Mouse (Mus musculus): ENCODE measurements around the gene Sntb2. TPM values are rescaled to one million over a fixed set of nuclear protein-coding genes. Genes with fewer than 3 reads are reported as not detected.

The Sntb2 gene
- total and polyA plus RNA-seq, 3 experiments = 3.6 to 3.8 TPM; not detected in 1

DNA sequence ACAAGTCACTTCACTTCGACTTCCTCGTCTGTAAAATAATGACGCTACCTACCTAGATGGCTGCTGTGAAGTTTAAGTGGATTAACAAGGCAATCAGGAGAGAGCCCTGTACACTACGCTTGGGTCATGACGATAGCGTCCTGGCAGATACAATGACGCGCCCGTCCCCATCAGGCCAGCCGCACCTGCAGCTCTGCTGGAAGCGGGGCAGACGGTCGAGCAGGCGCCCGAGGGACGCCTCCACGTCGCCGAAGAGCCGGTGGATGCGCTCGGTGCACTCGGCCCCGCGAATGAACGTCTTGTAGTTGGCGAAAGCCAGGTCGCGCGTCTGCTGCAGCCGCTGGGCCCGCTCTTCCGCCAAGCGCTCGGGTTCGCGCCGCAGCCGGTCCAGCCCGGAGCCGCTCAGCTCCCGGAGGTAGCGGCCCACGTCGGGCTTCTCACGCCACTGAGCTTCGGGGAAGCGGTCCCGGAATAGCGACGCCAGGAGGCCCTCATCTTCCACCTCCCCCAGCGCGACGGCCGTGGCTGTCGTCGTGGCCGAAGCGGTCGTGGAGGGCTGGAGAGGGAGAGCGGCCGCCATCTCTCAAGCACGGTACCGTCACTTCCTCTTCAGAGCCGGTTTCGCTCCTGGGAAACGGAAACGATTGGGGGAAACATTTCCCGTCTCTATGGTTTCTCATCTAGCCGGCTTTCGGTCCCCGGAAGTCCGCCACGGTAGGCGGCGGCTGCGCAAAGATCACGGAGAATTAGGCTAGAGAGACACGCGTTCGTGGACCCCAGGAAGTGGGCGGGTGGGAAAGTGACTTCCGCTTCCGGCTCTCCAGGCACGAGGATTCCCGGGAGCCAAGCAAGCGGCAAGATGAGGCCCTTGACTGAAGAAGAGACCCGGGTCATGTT, 120.8 kb downstream of the Sntb2 start, which contains the start of the genes Cog8 and Nip7:
Cog8 (minus strand) TSS at position 614 of the 897 bp plus-strand sequence.
Nip7 (plus strand) TSS at position 802 of the 897 bp plus-strand sequence.
- Histone ChIP-seq H3K36me3 (ENCODE audit: control insufficient read depth in 1 of 2, insufficient read depth in 2 of 2, low read length in 2 of 2) (peaks cover 3 to 27% of the 10 kb centered on the region in 2 experiments), H3K4me1 (ENCODE audit: control insufficient read depth in 1 of 2, insufficient read depth in 2 of 2, low read length in 2 of 2) (peaks cover 0 to 17% of the 10 kb centered on the region in 2 experiments; a peak in 2 of 4 replicates), H3K27ac (ENCODE audit: control insufficient read depth, low read depth, low read length) (peak within 1 kb of the TSS; percentile 75), H3K9me3 (replicated peaks; ENCODE audit: insufficient read depth, low read length) (no peaks in the 10 kb centered on the region), H3K79me2 (ENCODE audit: control insufficient read depth, insufficient read depth, low read length, poor library complexity) (peaks cover 48% of the 10 kb centered on the region), H3K4me3 (ENCODE audit: control insufficient read depth in 1 of 2, insufficient read depth in 1 of 2, low read depth in 2 of 2, low read length in 2 of 2) (peak within 1 kb of the TSS; percentile 82 to 92), H3K27me3 (ENCODE audit: control insufficient read depth in 1 of 2, insufficient read depth in 2 of 2, low read length in 2 of 2) (no peaks in the 10 kb centered on the region), H3K9ac (ENCODE audit: control insufficient read depth, low read depth, low read length, poor library complexity, severe bottlenecking) (peak within 1 kb of the TSS; percentile 97)
- DNase-seq (ENCODE audit: low read depth, low spot score) = peak; percentile 99
- no peak for TF ChIP-seq USF2 (IDR thresholded peaks at IDR 0.05; ENCODE audit: borderline replicate concordance in 1 of 2, insufficient read depth in 1 of 2, low read depth in 1 of 2, low read length in 2 of 2)
- TF ChIP-seq MAX (IDR thresholded peaks at IDR 0.05; ENCODE audit: low read length) = peak; percentile 92
- no peak for TF ChIP-seq MYB (IDR thresholded peaks at IDR 0.05; ENCODE audit: low read depth, low read length)
- TF ChIP-seq MEF2A (IDR thresholded peaks at IDR 0.05; ENCODE audit: extremely low read depth, insufficient replicate concordance, low read depth, low read length, poor library complexity, severe bottlenecking) = no peak
- peak; percentile 91 for TF ChIP-seq NELFE (IDR thresholded peaks at IDR 0.05; ENCODE audit: low read depth, low read length)
- TF ChIP-seq MXI1 (IDR thresholded peaks at IDR 0.05; ENCODE audit: low read depth, low read length) = peak; percentile 98
- TF ChIP-seq POLR2A (IDR thresholded peaks at IDR 0.05; ENCODE audit: control insufficient read depth in 1 of 2, insufficient read depth in 1 of 2, low read depth in 1 of 2, low read length in 2 of 2, poor library complexity in 1 of 2) = peak; percentile 84 to 88; a peak in 3 of 4 replicates
- 0 out of 6 replicates have a peak, but pooled peaks of 1 of the 3 experiments have one; percentile 1 for TF ChIP-seq CTCF (IDR thresholded peaks at IDR 0.05 in 2 of 3, conservative IDR thresholded peaks at IDR 0.05 in 1 of 3; ENCODE audit: control insufficient read depth in 1 of 3, insufficient read depth in 1 of 3, low read depth in 2 of 3, low read length in 3 of 3, poor library complexity in 1 of 3, severe bottlenecking in 1 of 3)
- peak; percentile 85 for TF ChIP-seq TBP (IDR thresholded peaks at IDR 0.05; ENCODE audit: low read depth, low read length)
- TF ChIP-seq POLR2AphosphoS2 (IDR thresholded peaks at IDR 0.05; ENCODE audit: low read length) = peak; percentile 91; the same call in 1 of the 2 replicates
- TF ChIP-seq MAZ (IDR thresholded peaks at IDR 0.05; ENCODE audit: low read depth, low read length) = peak; percentile 61; the same call in 1 of the 2 replicates
- TF ChIP-seq ELF1 (IDR thresholded peaks at IDR 0.05; ENCODE audit: low read depth, low read length) = peak; percentile 99
- 0 out of 2 replicates have a peak, but pooled peaks have one; percentile 33 for TF ChIP-seq BHLHE40 (IDR thresholded peaks at IDR 0.05; ENCODE audit: borderline replicate concordance, low read depth, low read length)
- TF ChIP-seq MYC (IDR thresholded peaks at IDR 0.05; ENCODE audit: low read depth, low read length) = peak; percentile 97
- TF ChIP-seq SIN3A (IDR thresholded peaks at IDR 0.05; ENCODE audit: low read length) = peak; percentile 97
- peak; percentile 91 for TF ChIP-seq KAT2A (conservative IDR thresholded peaks at IDR 0.05; ENCODE audit: low read depth, low read length)
- TF ChIP-seq GABPA (IDR thresholded peaks at IDR 0.05; ENCODE audit: low read depth, low read length) = no peak
- peak; percentile 6; the same call in 1 of the 2 replicates for TF ChIP-seq RCOR1 (IDR thresholded peaks at IDR 0.05; ENCODE audit: low read depth, low read length)
- TF ChIP-seq ZMIZ1 (IDR thresholded peaks at IDR 0.05; ENCODE audit: low read depth, low read length) = peak; percentile 69; the same call in 1 of the 2 replicates
- TF ChIP-seq ZKSCAN1 (IDR thresholded peaks at IDR 0.05; ENCODE audit: low read depth, low read length) = no peak
- peak; percentile 77 for TF ChIP-seq NRF1 (IDR thresholded peaks at IDR 0.05; ENCODE audit: insufficient read depth, low read depth, low read length, poor library complexity, severe bottlenecking)
- TF ChIP-seq TCF12 (IDR thresholded peaks at IDR 0.05; ENCODE audit: low read depth, low read length) = peak; percentile 68
- TF ChIP-seq ETS1 (IDR thresholded peaks at IDR 0.05; ENCODE audit: low read depth, low read length) = 0 out of 2 replicates have a peak, but pooled peaks have one; percentile 29
- TF ChIP-seq HCFC1 (IDR thresholded peaks at IDR 0.05; ENCODE audit: low read depth, low read length) = peak; percentile 96
- no peak for TF ChIP-seq CHD2 (IDR thresholded peaks at IDR 0.05; ENCODE audit: low read length)
